Mouse (Mus musculus) CH12.LX (cell line): ENCODE results near the gene C1ra. TPM values are rescaled to one million over a fixed set of nuclear protein-coding genes. Genes with fewer than 3 reads are reported as not detected.

Experiments used
- DNase-seq: peaks from one replicate; pipeline ENCODE4 v3.0.0-alpha.2; 2013; ENCODE audit errors: extremely low read depth
- H3K27ac ChIP-seq: 2 replicates; pipeline ENCODE4 v1.5.1; 2012; ENCODE audit warnings: low read depth, mild to moderate bottlenecking, control low read depth, moderate library complexity; ENCODE audit not compliant: insufficient read depth
- H3K27me3 ChIP-seq: replicated peaks from 2 replicates; pipeline ENCODE3; 2012; ENCODE audit warnings: inconsistent platforms
- H3K36me3 ChIP-seq, 2 experiments: replicated peaks in 1 of 2; 2 replicates each; pipeline versions ENCODE3 to v1.6.1; 2012; ENCODE audit warnings: inconsistent platforms in 1 of 2, low read length in 1 of 2, mild to moderate bottlenecking in 1 of 2, mixed read lengths in 1 of 2, moderate library complexity in 1 of 2; ENCODE audit not compliant: control insufficient read depth in 1 of 2, insufficient read depth in 1 of 2
- H3K4me1 ChIP-seq, 2 experiments: 2 replicates each; pipeline ENCODE4 v1.6.1; 2012; ENCODE audit warnings: inconsistent platforms in 1 of 2, moderate library complexity in 1 of 2; ENCODE audit not compliant: insufficient read depth in 2 of 2, control insufficient read depth in 1 of 2
- H3K4me2 ChIP-seq: 2 replicates; pipeline ENCODE4 v1.6.1; 2012; ENCODE audit warnings: low read depth, mild to moderate bottlenecking, control low read depth; ENCODE audit not compliant: poor library complexity, insufficient read depth, severe bottlenecking
- H3K4me3 ChIP-seq, 3 experiments: fragments of 150-350 bp in 1 of 3; sonication (generic) in 1 of 3; replicated peaks in 1 of 3; 2 replicates each; pipeline versions ENCODE3 to v1.5.1; 2011 to 2012; ENCODE audit warnings: low read depth in 2 of 3, low read length in 2 of 3, mild to moderate bottlenecking in 2 of 3, moderate library complexity in 2 of 3, control low read depth in 1 of 3, improper control_type of control experiment in 1 of 3, inconsistent platforms in 1 of 3, mixed read lengths in 1 of 3; ENCODE audit not compliant: poor library complexity in 1 of 3
- H3K79me2 ChIP-seq: replicated peaks from 2 replicates; pipeline ENCODE4 v1.6.1; 2012; ENCODE audit warnings: mild to moderate bottlenecking, moderate library complexity; ENCODE audit not compliant: control insufficient read depth, poor library complexity, insufficient read depth, severe bottlenecking; ENCODE audit errors: extremely low read depth
- H3K9ac ChIP-seq: 2 replicates; pipeline ENCODE4 v1.6.1; 2012; ENCODE audit warnings: low read depth, mild to moderate bottlenecking, control low read depth, moderate library complexity; ENCODE audit not compliant: insufficient read depth
- H3K9me3 ChIP-seq: replicated peaks from 2 replicates; pipeline ENCODE3; 2012; ENCODE audit warnings: low read length, inconsistent platforms, mixed read lengths
- E2F4 ChIP-seq: IDR thresholded peaks from 2 replicates; pipeline ENCODE4 v1.6.1; 2011; ENCODE audit warnings: low read depth, low read length, improper control_type of control experiment; ENCODE audit not compliant: insufficient replicate concordance
- GABPA ChIP-seq: IDR thresholded peaks from 2 replicates; pipeline ENCODE4 v1.6.1; 2012; ENCODE audit warnings: low read depth, low read length, improper control_type of control experiment, inconsistent platforms; ENCODE audit not compliant: insufficient replicate concordance
- HCFC1 ChIP-seq: IDR thresholded peaks from 2 replicates; pipeline ENCODE4 v1.6.1; 2012; ENCODE audit warnings: low read depth, mild to moderate bottlenecking, inconsistent platforms, low read length, improper control_type of control experiment
- JUND ChIP-seq: conservative IDR thresholded peaks from 2 replicates; pipeline ENCODE4 v1.6.1; 2011; ENCODE audit warnings: low read depth, low read length, improper control_type of control experiment
- MAFK ChIP-seq: IDR thresholded peaks from 2 replicates; pipeline ENCODE4 v1.6.1; 2011; ENCODE audit warnings: low read length, improper control_type of control experiment; ENCODE audit not compliant: insufficient replicate concordance
- MAX ChIP-seq: IDR thresholded peaks from 2 replicates; pipeline ENCODE4 v1.6.1; 2011; ENCODE audit warnings: low read length, improper control_type of control experiment
- MAZ ChIP-seq: IDR thresholded peaks from 2 replicates; pipeline ENCODE4 v1.6.1; 2012; ENCODE audit warnings: low read depth, mild to moderate bottlenecking, inconsistent platforms, low read length, improper control_type of control experiment, moderate library complexity
- MXI1 ChIP-seq: IDR thresholded peaks from 2 replicates; pipeline ENCODE4 v1.6.1; 2011; ENCODE audit warnings: mild to moderate bottlenecking, low read depth, low read length, improper control_type of control experiment
- MYC ChIP-seq: IDR thresholded peaks from 2 replicates; pipeline ENCODE4 v1.6.1; 2011; ENCODE audit warnings: low read depth, mild to moderate bottlenecking, improper control_type of control experiment, low read length
- NELFE ChIP-seq: IDR thresholded peaks from 2 replicates; pipeline ENCODE4 v1.6.1; 2011; ENCODE audit warnings: low read depth, low read length, improper control_type of control experiment
- POLR2A ChIP-seq: IDR thresholded peaks from 2 replicates; pipeline ENCODE4 v1.6.1; 2011; ENCODE audit warnings: low read depth, mild to moderate bottlenecking, improper control_type of control experiment, low read length
- POLR2AphosphoS2 ChIP-seq: IDR thresholded peaks from 2 replicates; pipeline ENCODE4 v1.6.1; 2011; ENCODE audit warnings: low read depth, low read length, improper control_type of control experiment
- RCOR1 ChIP-seq: conservative IDR thresholded peaks from 2 replicates; pipeline ENCODE4 v1.6.1; 2012; ENCODE audit warnings: low read depth, mild to moderate bottlenecking, inconsistent platforms, low read length, improper control_type of control experiment
- SIN3A ChIP-seq: IDR thresholded peaks from 2 replicates; pipeline ENCODE4 v1.6.1; 2012; ENCODE audit warnings: low read length, improper control_type of control experiment, inconsistent platforms
- SMC3 ChIP-seq: IDR thresholded peaks from 2 replicates; pipeline ENCODE4 v1.6.1; 2011; ENCODE audit warnings: low read depth, low read length, improper control_type of control experiment
- TBP ChIP-seq: conservative IDR thresholded peaks from 2 replicates; pipeline ENCODE4 v1.6.1; 2011; ENCODE audit warnings: low read depth, low read length, improper control_type of control experiment
- TCF12 ChIP-seq: IDR thresholded peaks from 2 replicates; pipeline ENCODE4 v1.6.1; 2014; ENCODE audit warnings: low read depth, mild to moderate bottlenecking, inconsistent platforms, low read length, improper control_type of control experiment
- UBTF ChIP-seq: IDR thresholded peaks from 2 replicates; pipeline ENCODE4 v1.6.1; 2012; ENCODE audit warnings: low read depth, mild to moderate bottlenecking, inconsistent platforms, low read length, improper control_type of control experiment, moderate library complexity
- ZC3H11A ChIP-seq: IDR thresholded peaks from 2 replicates; pipeline ENCODE4 v1.6.1; 2012; ENCODE audit warnings: low read depth, mild to moderate bottlenecking, inconsistent platforms, low read length, improper control_type of control experiment
- ZKSCAN1 ChIP-seq: IDR thresholded peaks from 2 replicates; pipeline ENCODE4 v1.6.1; 2012; ENCODE audit warnings: low read depth, inconsistent platforms, low read length, improper control_type of control experiment, borderline replicate concordance
- ZNF384 ChIP-seq: IDR thresholded peaks from 2 replicates; pipeline ENCODE4 v1.6.1; 2012; ENCODE audit warnings: low read depth, low read length, improper control_type of control experiment, inconsistent platforms
- dilution Hi-C: fragments of 300-500 bp; cut with MboI; formaldehyde crosslinking; loops from 2 replicates; pipeline ENCODE4 v1.14.3; 2020; ENCODE audit warnings: low sequenced_read_pairs; ENCODE audit not compliant: extremely low pct_unique_long_range_greater_than_20kb, extremely low pct_ligation_motif_present
- in situ Hi-C: fragments of 300-500 bp; cut with MboI; formaldehyde crosslinking; loops from 3 replicates; pipeline ENCODE4 v1.14.3; 2019; ENCODE audit warnings: low sequenced_read_pairs, low pct_ligation_motif_present, low pct_unique_long_range_greater_than_20kb, mixed read lengths
- polyA plus RNA-seq: library from polyadenylated mRNA; unstranded; fragments of >175 nt; gene quantifications from 2 replicates; pipeline ENCODE4 v1.2.1, GENCODE M21; 2012; ENCODE audit warnings: low read depth; ENCODE audit not compliant: insufficient read length
- total RNA-seq, 2 experiments: library from RNA; depleted of rRNA; stranded (reverse); fragments of 300-350 nt in 1 of 2; fragments of >200 nt in 1 of 2; gene quantifications; 2 replicates each; pipeline ENCODE4 v1.2.3; 2012 to 2014

C1ra gene
- total and polyA plus RNA-seq, 3 experiments = 8.4 to 21.9 (median 19.8) TPM

DNA sequence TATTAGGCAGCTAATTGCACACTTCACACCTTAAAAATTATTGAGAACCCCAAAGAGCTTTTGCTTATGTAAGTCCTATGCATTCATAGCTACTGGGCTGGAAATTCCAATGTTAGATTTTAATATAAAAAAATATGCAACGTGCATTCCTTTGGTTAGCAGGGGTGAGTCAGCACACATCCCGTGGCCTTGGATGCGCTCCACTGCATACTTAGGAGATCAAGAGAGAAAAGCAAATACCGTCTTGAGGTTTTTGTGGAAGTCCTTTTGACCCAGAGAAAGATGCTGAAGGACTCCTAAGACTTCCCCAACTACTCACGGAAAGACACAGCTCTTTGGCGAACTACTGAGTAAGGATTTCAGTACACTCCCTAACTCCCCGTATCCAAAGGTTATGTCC, 27.4 kb upstream of the C1ra start:
- no peak overlapping the region; the same call in 1 of the 2 replicates for H3K4me2 ChIP-seq
- in situ Hi-C loops (no loop called here), dilution Hi-C loops (no loop called here)
- TF ChIP-seq SMC3 (no peak), RCOR1 (no peak), GABPA (no peak), NELFE (no peak), UBTF (no peak), TCF12 (no peak), JUND (no peak), ZKSCAN1 (no peak), MAX (no peak), HCFC1 (no peak), ZC3H11A (no peak), MYC (no peak), MAFK (no peak), MXI1 (no peak), POLR2AphosphoS2 (no peak)
- no peaks in the 10 kb centered on the region for H3K79me2 ChIP-seq
- peak overlapping the region; percentile 28; the same call in 1 of the 2 replicates for H3K9ac ChIP-seq
- peaks cover 10% of the 10 kb centered on the region for H3K27me3 ChIP-seq
- H3K4me1 ChIP-seq = peaks cover 6 to 16% of the 10 kb centered on the region in 2 experiments
- no peak for DNase-seq
- peaks cover 6% of the 10 kb centered on the region for H3K9me3 ChIP-seq
- H3K27ac ChIP-seq = no peak overlapping the region
- no peaks in the 10 kb centered on the region for H3K36me3 ChIP-seq
- no peak overlapping the region for H3K4me3 ChIP-seq

- in situ Hi-C loops = no loop called here
- Histone ChIP-seq H3K4me3 (peak overlapping the region in 2 of 3 experiments; percentile 37 to 60), H3K9me3 (peaks cover 6% of the 10 kb centered on the region), H3K27me3 (peaks cover 10% of the 10 kb centered on the region), H3K9ac (peak overlapping the region; percentile 28; the same call in 1 of the 2 replicates), H3K36me3 (no peaks in the 10 kb centered on the region), H3K4me1 (peaks cover 5 to 13% of the 10 kb centered on the region in 2 experiments), H3K27ac (no peak overlapping the region), H3K79me2 (no peaks in the 10 kb centered on the region), H3K4me2 (peak overlapping the region; percentile 8; the same call in 1 of the 2 replicates)
- dilution Hi-C loops = no loop called here
- TF ChIP-seq MAZ (no peak), TBP (peak; percentile 85), MAFK (no peak), SIN3A (0 out of 2 replicates have a peak, but pooled peaks have one; percentile 29), TCF12 (peak; percentile 43), E2F4 (no peak), ZNF384 (peak; percentile 91), POLR2A (peak; percentile 70; the same call in 1 of the 2 replicates)
- peak; percentile 77 for DNase-seq
Measured at GRCm38 (mm10) chr6:124485414-124486144, 26.6 kb upstream of the C1ra start.
